ENCODE assay signal across 8 mouse cellular contexts in genomic region chr12:69476631-69477091, GRCm38 (mm10).
DNase-seq lines count a peak whose midpoint lies in the region; ATAC-seq and TF ChIP-seq lines count a peak whose summit lies in the region.

No protein-coding gene starts in this region.

- H3K36me3 ChIP-seq in lung, embryonic 16.5 days (ENCODE audit: control insufficient read depth, insufficient read depth, low read length) = no peaks in the 10 kb centered on the region
- no peaks in the 10 kb centered on the region for H3K36me3 ChIP-seq in lung, postnatal 0 days (ENCODE audit: insufficient read depth, low read length)
- no peaks in the 10 kb centered on the region for H3K36me3 ChIP-seq in embryonic facial prominence, embryonic 11.5 days (replicated peaks; ENCODE audit: control insufficient read depth, insufficient read depth, low read depth, low read length)
- H3K36me3 ChIP-seq in hindbrain, embryonic 13.5 days = no peaks in the 10 kb centered on the region
- H3K36me3 ChIP-seq in midbrain, embryonic 14.5 days (ENCODE audit: control insufficient read depth, insufficient read depth, low read length) = no peaks in the 10 kb centered on the region

- no peak for TF ChIP-seq CTCF in lung, postnatal 0 days (IDR thresholded peaks at IDR 0.05)

- no peak overlapping the region for H3K4me3 ChIP-seq in lung, embryonic 16.5 days (ENCODE audit: low read length)
- no peak overlapping the region for H3K4me3 ChIP-seq in lung, postnatal 0 days (ENCODE audit: low read depth, low read length)
- 0 out of 2 replicates have a peak overlapping the region, but pooled peaks have one; percentile 5 for H3K4me3 ChIP-seq in embryonic facial prominence, embryonic 11.5 days (ENCODE audit: low read depth, low read length)
- no peak overlapping the region for H3K4me3 ChIP-seq in hindbrain, embryonic 13.5 days
- H3K4me3 ChIP-seq in midbrain, embryonic 14.5 days (replicated peaks; ENCODE audit: low read depth, low read length) = 0 out of 2 replicates have a peak overlapping the region, but pooled peaks have one; percentile 4

- no peak for TF ChIP-seq EP300 in lung, postnatal 0 days (IDR thresholded peaks at IDR 0.05)

- no peaks in the 10 kb centered on the region for H3K27me3 ChIP-seq in lung, embryonic 16.5 days (ENCODE audit: control insufficient read depth, insufficient read depth, low read depth, low read length)
- H3K27me3 ChIP-seq in lung, postnatal 0 days (replicated peaks; ENCODE audit: insufficient read depth, low read length) = no peaks in the 10 kb centered on the region
- no peaks in the 10 kb centered on the region for H3K27me3 ChIP-seq in embryonic facial prominence, embryonic 11.5 days (ENCODE audit: control insufficient read depth, insufficient read depth, low read length)
- no peaks in the 10 kb centered on the region for H3K27me3 ChIP-seq in hindbrain, embryonic 13.5 days
- H3K27me3 ChIP-seq in midbrain, embryonic 14.5 days (ENCODE audit: control insufficient read depth, insufficient read depth, low read length) = no peaks in the 10 kb centered on the region

- no peak overlapping the region for H3K27ac ChIP-seq in lung, embryonic 16.5 days (ENCODE audit: low read length)
- no peak overlapping the region for H3K27ac ChIP-seq in lung, postnatal 0 days (ENCODE audit: low read length)
- H3K27ac ChIP-seq in embryonic facial prominence, embryonic 11.5 days (replicated peaks; ENCODE audit: low read depth, low read length) = no peak overlapping the region
- H3K27ac ChIP-seq in hindbrain, embryonic 13.5 days = peak overlapping the region; percentile 30; the same call in 1 of the 2 replicates
- H3K27ac ChIP-seq in midbrain, embryonic 14.5 days (replicated peaks; ENCODE audit: low read depth, low read length) = 0 out of 2 replicates have a peak overlapping the region, but pooled peaks have one; percentile 26

- no peak for DNase-seq in lung, postnatal 0 days (ENCODE audit: low spot score)
- peak; percentile 40 for DNase-seq in embryonic facial prominence, embryonic 11.5 days (ENCODE audit: low spot score)
- DNase-seq in midbrain, embryonic 14.5 days = peak; percentile 59
- DNase-seq in thymus, postnatal 36 days = peak; percentile 53 to 70
- no peak for DNase-seq in left cerebral cortex, adult 11 months (ENCODE audit: low spot score)
- no peak for DNase-seq in adrenal gland, postnatal 14 days

- H3K4me2 ChIP-seq in lung, embryonic 16.5 days (ENCODE audit: low read depth, low read length) = peak overlapping the region; percentile 21; the same call in 1 of the 2 replicates
- no peak overlapping the region for H3K4me2 ChIP-seq in lung, postnatal 0 days (replicated peaks; ENCODE audit: low read depth, low read length)
- peak overlapping the region; percentile 42 for H3K4me2 ChIP-seq in embryonic facial prominence, embryonic 11.5 days (ENCODE audit: low read depth, low read length)
- H3K4me2 ChIP-seq in hindbrain, embryonic 13.5 days = peak overlapping the region; percentile 53
- peak overlapping the region; percentile 48 for H3K4me2 ChIP-seq in midbrain, embryonic 14.5 days (ENCODE audit: low read length)

- peak overlapping the region; percentile 34; the same call in 1 of the 2 replicates for H3K9ac ChIP-seq in lung, embryonic 16.5 days (ENCODE audit: low read length)
- no peak overlapping the region for H3K9ac ChIP-seq in lung, postnatal 0 days (replicated peaks; ENCODE audit: low read depth)
- H3K9ac ChIP-seq in embryonic facial prominence, embryonic 11.5 days (replicated peaks; ENCODE audit: low read length) = peak overlapping the region; percentile 47
- peak overlapping the region; percentile 66 for H3K9ac ChIP-seq in hindbrain, embryonic 13.5 days
- peak overlapping the region; percentile 43 for H3K9ac ChIP-seq in midbrain, embryonic 14.5 days (replicated peaks; ENCODE audit: low read length)

- no peak for ATAC-seq in lung, embryonic 16.5 days (ENCODE audit: low read depth)
- no peak for ATAC-seq in lung, postnatal 0 days
- ATAC-seq in embryonic facial prominence, embryonic 11.5 days (replicated peaks; ENCODE audit: insufficient number of reproducible peaks, low FRiP score, low TSS enrichment, low read depth) = peak; percentile 31; the same call in 1 of the 2 replicates
- ATAC-seq in hindbrain, embryonic 13.5 days (ENCODE audit: low FRiP score) = peak; percentile 48; the same call in 1 of the 2 replicates
- no peak for ATAC-seq in midbrain, embryonic 14.5 days (ENCODE audit: low FRiP score, low TSS enrichment)

- H3K4me1 ChIP-seq in lung, embryonic 16.5 days (replicated peaks; ENCODE audit: control insufficient read depth, insufficient read depth, low read length) = peaks cover 28% of the 10 kb centered on the region
- peaks cover 16% of the 10 kb centered on the region for H3K4me1 ChIP-seq in lung, postnatal 0 days (ENCODE audit: insufficient read depth, low read depth, low read length)
- H3K4me1 ChIP-seq in embryonic facial prominence, embryonic 11.5 days (ENCODE audit: control insufficient read depth, insufficient read depth, low read length) = peaks cover 3% of the 10 kb centered on the region; the same call in 1 of the 2 replicates
- peaks cover 20% of the 10 kb centered on the region for H3K4me1 ChIP-seq in hindbrain, embryonic 13.5 days (replicated peaks)
- H3K4me1 ChIP-seq in midbrain, embryonic 14.5 days (ENCODE audit: control insufficient read depth, insufficient read depth, low read length) = peaks cover 6% of the 10 kb centered on the region; the same call in 1 of the 2 replicates

- H3K9me3 ChIP-seq in lung, embryonic 16.5 days (ENCODE audit: control insufficient read depth, low read length) = no peaks in the 10 kb centered on the region
- no peaks in the 10 kb centered on the region for H3K9me3 ChIP-seq in lung, postnatal 0 days (ENCODE audit: low read length)
- H3K9me3 ChIP-seq in embryonic facial prominence, embryonic 11.5 days (replicated peaks; ENCODE audit: control insufficient read depth, low read length) = no peaks in the 10 kb centered on the region
- no peaks in the 10 kb centered on the region for H3K9me3 ChIP-seq in hindbrain, embryonic 13.5 days
- H3K9me3 ChIP-seq in midbrain, embryonic 14.5 days (ENCODE audit: control insufficient read depth, low read length) = no peaks in the 10 kb centered on the region

- WGBS in lung, embryonic 16.5 days = 23% methylated on average over 18 of the region's 18 CpGs
- WGBS in lung, postnatal 0 days = 30% methylated on average over 18 of the region's 18 CpGs
- WGBS in embryonic facial prominence, embryonic 11.5 days = 6% methylated on average over 18 of the region's 18 CpGs
- WGBS in hindbrain, embryonic 13.5 days = 5% methylated on average over 18 of the region's 18 CpGs
- WGBS in midbrain, embryonic 14.5 days = 4% methylated on average over 18 of the region's 18 CpGs

Comparison
In these comparisons a context has a peak if more than half of its experiments do, and no peak if none do; other contexts are left out.
1. ATAC-seq: peak in embryonic facial prominence, embryonic 11.5 days (single experiment) and hindbrain, embryonic 13.5 days (single experiment); none in lung, embryonic 16.5 days (single experiment), lung, postnatal 0 days (single experiment) and midbrain, embryonic 14.5 days (single experiment).
2. H3K27ac ChIP-seq: peak in hindbrain, embryonic 13.5 days (single experiment) and midbrain, embryonic 14.5 days (single experiment); none in lung, embryonic 16.5 days (single experiment), lung, postnatal 0 days (single experiment) and embryonic facial prominence, embryonic 11.5 days (single experiment).
3. H3K4me3 ChIP-seq: peak in embryonic facial prominence, embryonic 11.5 days (single experiment) and midbrain, embryonic 14.5 days (single experiment); none in lung, embryonic 16.5 days (single experiment), lung, postnatal 0 days (single experiment) and hindbrain, embryonic 13.5 days (single experiment).
4. DNase-seq: peak in embryonic facial prominence, embryonic 11.5 days (single experiment), midbrain, embryonic 14.5 days (single experiment) and thymus, postnatal 36 days (2 of 2); none in lung, postnatal 0 days (single experiment), left cerebral cortex, adult 11 months (single experiment) and adrenal gland, postnatal 14 days (single experiment).